Mouse (Mus musculus): Measurements from ENCODE around the gene Schip1.

DNA sequence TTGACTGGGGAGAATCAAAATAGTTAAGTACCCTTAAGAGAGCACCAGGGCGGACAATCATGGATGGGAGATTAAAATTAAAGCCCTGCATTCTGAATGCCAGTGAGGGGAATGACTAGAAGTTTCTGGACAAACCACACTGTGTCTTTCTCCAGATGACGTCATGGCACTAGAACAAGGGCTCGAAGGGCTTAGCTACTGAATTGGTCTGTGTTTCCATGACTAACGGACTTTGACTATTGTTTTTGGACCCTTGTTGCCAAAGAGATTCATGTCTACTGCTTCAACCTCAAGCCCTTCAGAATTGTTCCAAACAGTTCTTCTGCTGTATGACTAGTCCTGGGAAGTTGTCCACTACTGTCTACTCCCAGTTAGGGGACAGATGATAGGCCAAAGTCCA, 467.3 kb downstream of the Schip1 start:
- TF ChIP-seq CTCF (IDR thresholded peaks at IDR 0.05; ENCODE audit: control insufficient read depth, insufficient read depth, insufficient replicate concordance, low read depth, low read length) = no peak
- no peak for TF ChIP-seq POLR2A (IDR thresholded peaks at IDR 0.05; ENCODE audit: control insufficient read depth, low read depth, low read length)

Data from testis, adult 2 months (tissue).